Comparison of ENCODE assay signal across 9 mouse cellular contexts in the genomic region with DNA sequence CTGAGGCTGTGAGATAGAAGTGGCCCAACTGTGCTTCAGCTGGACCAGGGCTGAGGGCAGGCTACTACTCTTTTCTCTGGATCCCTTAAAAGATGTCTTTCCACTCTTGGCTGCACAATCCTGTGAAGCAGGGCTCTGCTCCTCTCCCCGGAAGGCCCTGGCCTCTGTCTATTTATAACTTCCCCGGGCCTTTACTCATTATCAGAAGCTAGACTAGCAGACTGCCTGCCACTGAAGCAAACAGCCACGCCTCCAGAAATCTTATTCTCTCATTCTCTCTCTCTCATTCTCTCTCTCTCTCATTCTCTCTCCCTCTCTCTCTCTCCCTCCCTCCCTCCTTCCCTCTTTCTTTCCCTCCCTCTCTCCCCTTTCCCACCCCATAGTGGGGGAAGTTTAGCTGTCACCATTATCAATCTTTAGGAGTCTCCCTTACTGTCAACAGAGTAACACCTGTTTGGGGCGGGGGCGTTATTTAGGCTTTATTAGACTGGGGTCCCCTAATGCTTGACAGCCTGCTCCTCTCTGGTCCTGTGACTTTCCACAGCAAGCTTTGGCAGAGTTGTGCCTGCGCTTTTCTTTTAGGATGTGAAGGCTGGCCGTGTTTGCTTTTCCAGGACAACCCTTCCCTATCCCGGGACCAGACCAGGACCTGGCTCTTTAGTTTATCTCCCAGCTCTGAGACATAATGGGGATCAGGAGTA. TPM values are rescaled to one million over a fixed set of nuclear protein-coding genes. Genes with fewer than 3 reads are reported as not detected.
DNase-seq lines count a peak whose midpoint lies in the region; ATAC-seq and TF ChIP-seq lines count a peak whose summit lies in the region.
"Had no signal": no experiment of that assay in that cellular context is flagged by ENCODE, and none has a peak within 500 bp of the region (broad histone marks: within the 10 kb centered on the region; RNA-seq: fewer than 3 reads in every experiment).

No protein-coding gene starts in this region.

- 29% methylated on average over 8 of the region's 8 CpGs for WGBS in forebrain, embryonic 11.5 days
- 28% methylated on average over 8 of the region's 8 CpGs for WGBS in hindbrain, embryonic 16.5 days
- WGBS in midbrain, embryonic 12.5 days = 22% methylated on average over 8 of the region's 8 CpGs

- TF ChIP-seq POLR2A in bone marrow macrophage, adult 2 months (IDR thresholded peaks at IDR 0.05; ENCODE audit: borderline replicate concordance, low read depth, low read length) = no peak

- no peak for DNase-seq in forebrain, embryonic 11.5 days (ENCODE audit: low spot score)
- DNase-seq in urinary bladder, adult 18-20 months (ENCODE audit: low spot score in 2 of 2) = no peak
- DNase-seq in yolk sac, embryonic 10.5 days (ENCODE audit: low spot score) = no peak
- no peak for DNase-seq in layer of hippocampus, adult 8-10 months (ENCODE audit: low spot score in 2 of 2)
- no peak for DNase-seq in testis, postnatal 14 days (ENCODE audit: low spot score)

- peak overlapping the region; percentile 44 for H3K9ac ChIP-seq in forebrain, embryonic 11.5 days (ENCODE audit: low read length)
- no peak overlapping the region for H3K9ac ChIP-seq in hindbrain, embryonic 16.5 days (ENCODE audit: low read depth, low read length)
- H3K9ac ChIP-seq in midbrain, embryonic 12.5 days (replicated peaks) = no peak overlapping the region

- H3K9me3 ChIP-seq in forebrain, embryonic 11.5 days (ENCODE audit: control insufficient read depth, low read length) = no peaks in the 10 kb centered on the region
- H3K9me3 ChIP-seq in hindbrain, embryonic 16.5 days (ENCODE audit: control insufficient read depth, low read length) = no peaks in the 10 kb centered on the region
- no peaks in the 10 kb centered on the region for H3K9me3 ChIP-seq in midbrain, embryonic 12.5 days

- H3K27me3 ChIP-seq in forebrain, embryonic 11.5 days (ENCODE audit: control insufficient read depth, insufficient read depth, low read length) = peaks cover 4% of the 10 kb centered on the region; the same call in 1 of the 2 replicates
- peaks cover 2% of the 10 kb centered on the region for H3K27me3 ChIP-seq in hindbrain, embryonic 16.5 days (replicated peaks; ENCODE audit: control insufficient read depth, insufficient read depth, low read length)
- peaks cover 19% of the 10 kb centered on the region; the same call in 1 of the 2 replicates for H3K27me3 ChIP-seq in midbrain, embryonic 12.5 days

- no peaks in the 10 kb centered on the region for H3K36me3 ChIP-seq in forebrain, embryonic 11.5 days (ENCODE audit: control insufficient read depth, insufficient read depth, low read length)
- no peaks in the 10 kb centered on the region for H3K36me3 ChIP-seq in hindbrain, embryonic 16.5 days (ENCODE audit: control insufficient read depth, insufficient read depth, low read length)
- H3K36me3 ChIP-seq in midbrain, embryonic 12.5 days = no peaks in the 10 kb centered on the region

- no peak for ATAC-seq in forebrain, embryonic 11.5 days (replicated peaks; ENCODE audit: low FRiP score)
- ATAC-seq in hindbrain, embryonic 16.5 days = no peak
- no peak for ATAC-seq in midbrain, embryonic 12.5 days (ENCODE audit: low FRiP score, low read depth)

- no peaks in the 10 kb centered on the region for H3K4me1 ChIP-seq in bone marrow macrophage, adult 2 months (ENCODE audit: control insufficient read depth, insufficient read depth, low read length)
- peaks cover 15% of the 10 kb centered on the region; the same call in 1 of the 2 replicates for H3K4me1 ChIP-seq in forebrain, embryonic 11.5 days (replicated peaks; ENCODE audit: control insufficient read depth, insufficient read depth, low read length)
- H3K4me1 ChIP-seq in hindbrain, embryonic 16.5 days (ENCODE audit: control insufficient read depth, insufficient read depth, low read depth, low read length) = peaks cover 19% of the 10 kb centered on the region
- peaks cover 32% of the 10 kb centered on the region for H3K4me1 ChIP-seq in midbrain, embryonic 12.5 days

- no peak for TF ChIP-seq CTCF in bone marrow macrophage, adult 2 months (IDR thresholded peaks at IDR 0.05; ENCODE audit: low read depth, low read length)

- H3K4me3 ChIP-seq in bone marrow macrophage, adult 2 months (ENCODE audit: insufficient read depth, low read length) = peak overlapping the region; percentile 37
- peak overlapping the region; percentile 36 for H3K4me3 ChIP-seq in forebrain, embryonic 11.5 days (ENCODE audit: low read depth, low read length)
- H3K4me3 ChIP-seq in hindbrain, embryonic 16.5 days (ENCODE audit: low read length) = peak overlapping the region; percentile 46
- H3K4me3 ChIP-seq in midbrain, embryonic 12.5 days = peak overlapping the region; percentile 44

- no peak overlapping the region for H3K27ac ChIP-seq in bone marrow macrophage, adult 2 months (ENCODE audit: insufficient read depth, low read depth, low read length)
- no peak overlapping the region for H3K27ac ChIP-seq in forebrain, embryonic 11.5 days (ENCODE audit: low read depth, low read length)
- H3K27ac ChIP-seq in hindbrain, embryonic 16.5 days (ENCODE audit: low read depth, low read length) = no peak overlapping the region
- H3K27ac ChIP-seq in midbrain, embryonic 12.5 days (replicated peaks) = no peak overlapping the region

- H3K4me2 ChIP-seq in forebrain, embryonic 11.5 days (ENCODE audit: low read depth, low read length, severe bottlenecking) = peak overlapping the region; percentile 79
- H3K4me2 ChIP-seq in hindbrain, embryonic 16.5 days (ENCODE audit: low read length) = peak overlapping the region; percentile 80
- H3K4me2 ChIP-seq in midbrain, embryonic 12.5 days (replicated peaks) = peak overlapping the region; percentile 81

RNA-seq across cellular contexts. Expression of a gene that starts 0.9 kb away (rescaled TPM):
- polyA plus RNA-seq in bone marrow macrophage, adult 2 months (2012; ENCODE audit: insufficient read depth, insufficient read length, missing spikeins) = 0.11 TPM in 1 of 2 replicates, not detected in the other
- polyA plus RNA-seq in forebrain, embryonic 11.5 days (2014; fragmentation: Nextera tagmentation; extraction: Ambion mirVana) = 3.4 and 4.4 TPM in 2 replicates
- 2.1 and 2.5 TPM in 2 replicates for polyA plus RNA-seq in hindbrain, embryonic 16.5 days (2015; fragmentation: Nextera tagmentation; extraction: Ambion mirVana)
- 3.8 and 4.0 TPM in 2 replicates for polyA plus RNA-seq in midbrain, embryonic 12.5 days (2016; fragmentation: Nextera tagmentation; extraction: Ambion mirVana)
- 1 to 10 TPM; 1.2 to 3.5 (median 2.7) TPM for total RNA-seq in layer of hippocampus, adult 8-10 months (2022)
- total RNA-seq: megakaryocyte-erythroid progenitor cell, adult 5-6 weeks had no signal
